Mouse (Mus musculus) thymus, postnatal 36 days (tissue): ENCODE measurements around the gene Bach2.

Experiments used
- DNase-seq, 2 experiments: peaks; one replicate each; pipeline ENCODE4 v3.0.0; 2022; ENCODE audit warnings: mixed read lengths in 2 of 2

Gene Bach2

DNA sequence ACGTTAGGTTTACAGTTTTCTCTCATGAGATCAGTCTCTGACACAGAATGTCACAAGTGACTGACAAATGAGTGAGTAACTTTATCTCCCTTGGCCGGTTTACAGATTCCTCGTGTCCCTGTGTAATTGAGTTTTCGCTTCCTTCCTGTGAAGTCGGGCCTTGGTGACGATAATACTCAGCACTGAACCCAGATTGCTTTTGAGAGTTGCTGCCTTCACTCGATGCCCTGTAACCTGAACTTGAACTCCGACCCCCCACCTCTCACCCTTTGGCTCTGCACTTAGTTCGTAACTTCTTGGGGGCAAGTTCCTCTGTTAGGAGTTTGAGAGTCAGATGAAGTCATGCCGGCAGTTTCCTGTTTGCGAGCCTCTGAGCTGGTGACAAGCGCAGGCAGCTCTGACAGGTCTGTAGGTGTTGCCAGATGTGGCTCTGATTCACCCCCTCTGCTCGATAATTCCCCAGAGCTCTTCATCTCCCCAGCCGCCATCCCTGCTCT lies 124.9 kb downstream of the Bach2 start:
- peak; percentile 58 to 66 for DNase-seq

DNA sequence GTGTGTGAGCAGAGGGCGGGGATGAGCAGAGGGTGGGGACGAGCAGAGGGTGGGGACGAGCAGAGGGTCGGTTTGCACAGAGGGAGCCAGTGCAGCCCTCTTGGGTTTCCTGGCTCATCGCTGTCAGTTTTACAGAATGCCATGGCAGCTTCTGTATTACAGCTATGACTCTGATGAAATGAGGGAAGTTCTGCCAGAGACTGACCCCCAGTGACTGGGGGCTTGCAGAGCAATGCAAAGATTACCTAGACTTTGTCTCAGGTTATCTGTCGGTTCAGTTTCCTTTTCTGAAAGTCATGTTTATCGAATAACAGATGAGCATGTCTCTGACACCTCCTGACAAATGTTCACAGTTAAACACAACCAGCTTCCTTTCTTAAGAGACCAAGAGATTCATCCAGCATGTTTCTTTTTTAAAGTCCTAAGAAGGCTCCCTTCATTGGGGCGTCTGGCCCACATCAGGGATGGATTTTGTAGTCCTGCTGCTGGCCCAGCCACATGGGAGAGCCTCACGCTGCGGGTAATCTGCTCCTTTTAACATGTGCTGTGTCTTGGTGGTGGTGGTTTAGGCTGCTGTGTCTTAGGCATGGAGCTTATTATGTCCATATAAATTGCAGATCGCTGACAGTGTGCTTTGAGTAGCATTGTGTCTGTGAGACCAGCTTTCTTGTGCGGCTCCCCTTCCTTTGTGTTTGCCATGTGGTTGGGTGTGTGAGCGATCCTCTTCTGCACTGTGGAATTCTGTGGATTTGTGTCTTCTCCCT lies 126.7 kb downstream of the Bach2 start:
- no peak for DNase-seq

DNA sequence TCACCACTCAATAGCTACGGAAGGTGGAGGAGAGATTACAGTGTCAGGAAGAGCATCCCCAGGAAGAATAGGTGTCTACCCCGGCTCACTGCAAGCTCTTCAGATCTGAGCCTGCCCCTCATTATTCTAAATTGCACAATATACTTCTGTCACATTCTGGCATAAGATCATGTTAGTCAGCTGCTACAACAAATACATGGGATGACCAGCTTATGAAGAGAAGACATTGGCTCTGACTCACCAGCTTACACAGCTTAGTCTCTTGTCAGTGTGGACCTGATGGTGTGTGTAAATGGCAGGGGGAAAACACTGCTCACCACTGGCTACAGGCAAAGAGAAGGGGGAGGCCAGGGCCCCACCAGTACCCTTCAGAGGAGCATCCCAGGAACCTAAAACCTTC lies 127.6 kb downstream of the Bach2 start:
- no peak for DNase-seq

DNA sequence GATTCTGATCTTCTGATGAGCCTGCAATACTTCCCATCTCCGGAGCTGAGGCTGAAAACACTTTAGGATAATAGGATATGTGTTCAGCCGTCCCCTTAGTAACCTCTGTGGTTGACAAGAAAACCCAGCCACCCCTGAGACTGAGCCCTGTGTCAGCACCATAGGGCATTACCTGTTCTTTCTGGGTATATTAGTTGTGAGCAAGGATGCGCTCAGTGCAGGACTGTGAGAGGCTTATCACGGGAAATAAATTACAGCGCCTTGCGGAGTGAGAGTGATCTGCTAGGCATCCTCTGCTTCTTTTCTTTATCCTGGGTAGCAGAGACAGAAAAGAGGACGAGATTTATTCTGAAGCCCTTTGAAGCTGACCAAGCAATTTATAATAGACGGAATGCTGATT lies 129.7 kb downstream of the Bach2 start:
- no peak for DNase-seq

DNA sequence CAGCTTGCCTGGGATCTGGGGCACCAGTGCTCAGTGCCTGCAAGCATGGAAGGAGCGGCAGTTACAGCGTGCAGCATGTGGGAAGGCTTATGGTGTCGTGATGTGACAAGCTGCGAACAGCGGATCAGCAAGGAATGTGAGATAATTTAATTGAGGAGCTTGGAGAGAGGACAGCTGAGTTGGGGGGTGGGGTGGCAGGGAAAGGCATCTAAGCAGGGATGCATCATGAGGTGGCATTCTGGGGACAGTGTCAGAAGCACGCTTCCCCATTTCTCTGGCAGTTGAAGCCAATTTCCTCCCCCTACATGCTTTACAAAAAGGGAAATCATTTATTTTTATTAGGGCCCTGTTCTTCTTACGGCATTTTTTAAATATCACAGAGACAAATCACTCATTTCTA lies 134.5 kb downstream of the Bach2 start:
- no peak for DNase-seq

DNA sequence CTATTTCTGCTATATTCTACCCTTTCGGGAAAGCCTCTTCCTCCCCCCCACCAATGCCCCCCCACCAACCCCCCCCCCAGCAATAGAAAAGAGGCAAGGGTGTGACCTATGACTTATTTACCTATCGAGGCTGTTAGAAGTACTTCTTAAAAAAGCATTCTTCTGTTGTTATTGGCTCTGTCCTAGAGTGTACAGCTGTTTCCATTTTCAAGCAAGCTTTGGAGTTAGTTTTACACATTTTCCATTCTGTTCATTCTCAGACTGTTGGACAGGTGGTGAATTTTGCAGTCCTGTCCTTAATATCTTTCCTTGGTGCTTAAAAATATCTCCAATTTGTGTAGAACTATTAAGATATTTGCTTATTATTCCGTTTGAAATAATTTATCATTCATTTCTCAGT lies 134.9 kb downstream of the Bach2 start:
- DNase-seq = no peak

DNA sequence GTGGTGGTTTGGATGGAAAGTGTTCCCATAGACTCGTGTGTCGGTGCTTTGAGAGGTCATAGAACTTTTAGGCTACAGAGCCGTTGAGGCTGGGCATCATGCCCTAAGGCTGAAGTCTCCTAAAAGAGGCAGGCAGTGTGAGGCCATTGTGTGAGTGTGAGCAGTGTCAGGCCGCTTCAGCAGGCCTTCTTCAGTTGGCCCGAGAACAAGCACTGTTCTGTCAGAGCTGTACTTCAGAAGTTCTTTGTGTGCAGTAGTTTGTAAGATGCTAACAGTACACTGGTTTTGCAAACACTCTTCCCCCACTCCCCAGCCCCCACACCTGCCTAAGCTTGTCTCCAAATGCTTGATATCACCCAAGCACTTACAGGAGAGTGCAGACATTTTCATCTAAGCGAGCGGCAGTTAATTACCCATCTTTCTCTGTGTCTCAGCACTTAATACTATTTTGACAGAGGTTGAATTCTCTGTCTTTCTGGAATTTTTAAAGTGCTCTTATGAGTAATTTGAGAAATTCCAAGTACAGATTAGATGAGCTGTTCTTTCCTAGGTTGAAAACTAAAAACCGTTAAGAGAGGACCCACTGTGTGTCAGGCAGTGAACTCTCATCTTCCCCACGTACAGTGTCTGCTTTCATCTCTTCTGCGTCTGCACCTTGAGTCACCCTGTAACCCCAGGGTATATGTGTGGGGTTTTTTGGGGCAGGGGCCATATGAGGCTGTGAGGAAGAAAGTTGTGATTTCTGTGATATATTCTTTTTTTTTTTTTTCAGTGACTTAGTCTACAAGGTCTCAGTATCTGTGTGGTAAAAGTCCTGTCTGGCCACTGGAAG lies 136.4 kb downstream of the Bach2 start:
- no peak for DNase-seq

DNA sequence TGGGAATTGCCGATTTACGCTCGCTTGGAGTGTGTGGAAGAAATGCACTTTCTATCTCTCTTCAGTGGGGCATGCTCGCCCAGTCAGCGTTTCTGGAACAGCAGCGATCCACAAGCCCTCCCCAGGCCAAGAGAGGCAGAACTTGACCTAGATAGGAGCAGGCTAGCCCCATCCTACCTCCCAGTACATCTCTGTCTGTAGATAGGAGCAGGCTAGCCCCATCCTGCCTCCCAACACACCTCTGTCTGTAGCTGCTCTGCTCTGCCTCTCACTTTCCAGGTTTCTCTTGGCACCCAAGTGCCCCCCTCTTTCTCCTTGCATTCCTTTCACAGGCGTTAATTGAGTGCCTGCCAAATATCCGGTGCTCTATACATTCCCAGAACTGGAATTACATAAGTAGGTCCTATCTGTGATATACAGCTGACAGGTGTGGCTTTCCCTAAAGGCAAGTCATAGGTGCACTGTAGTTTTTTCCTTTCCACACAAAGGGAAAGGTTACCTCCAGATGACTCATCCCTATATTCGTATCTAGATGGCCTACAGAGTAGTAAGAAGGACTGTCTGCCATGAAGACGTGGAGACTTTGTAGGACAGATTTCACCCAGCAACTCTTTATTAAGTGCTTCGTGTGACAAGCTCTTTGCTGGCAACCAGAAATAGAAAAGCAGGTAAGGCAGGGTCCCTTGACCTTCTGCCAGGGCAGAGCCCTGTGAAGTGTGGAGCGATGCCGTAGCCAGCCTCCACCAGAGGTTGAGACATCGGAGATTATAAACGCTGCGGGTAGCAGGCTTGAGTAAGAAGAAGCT lies 137.3 kb downstream of the Bach2 start:
- DNase-seq = no peak

DNA sequence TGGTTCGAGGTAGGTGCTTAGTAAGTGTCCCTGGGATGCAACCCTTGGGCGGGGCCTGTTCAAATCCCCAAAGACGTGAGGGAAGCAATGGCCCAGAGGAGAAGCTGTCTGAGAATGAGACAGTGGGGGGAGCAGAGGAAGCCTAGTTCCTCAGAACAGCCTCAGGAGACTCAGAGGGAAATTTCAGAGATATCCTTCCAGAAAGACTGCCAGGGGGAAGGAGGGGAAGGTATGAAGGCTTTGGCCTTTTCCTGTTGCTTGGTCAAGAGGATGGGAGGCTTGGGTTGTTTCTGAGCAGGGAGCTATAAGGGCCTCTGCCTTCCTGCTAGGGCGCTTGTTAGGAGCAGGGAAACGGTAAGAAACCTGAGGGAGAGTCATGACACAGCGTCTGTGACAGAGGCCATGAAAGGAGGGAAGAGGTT lies 137.9 kb downstream of the Bach2 start:
- DNase-seq = no peak

DNA sequence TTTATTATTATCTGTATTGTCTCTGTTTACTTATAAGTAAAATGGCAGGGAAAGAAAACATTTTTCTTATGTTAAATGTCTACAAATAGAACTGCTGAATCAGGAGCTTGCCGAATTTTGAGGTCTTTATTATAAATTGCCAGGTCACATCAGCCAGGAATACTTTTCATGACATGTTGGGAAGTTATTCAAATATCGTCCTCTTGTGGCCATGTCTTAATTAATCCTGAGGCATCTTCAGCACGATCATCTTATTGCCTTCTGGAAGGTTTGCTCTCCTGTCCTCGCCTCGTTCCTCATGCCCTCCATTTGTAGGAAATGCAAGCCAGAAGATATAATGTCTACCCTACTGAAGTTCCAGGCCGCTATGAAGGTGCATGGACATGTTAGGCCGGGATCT lies 140.5 kb downstream of the Bach2 start:
- DNase-seq = no peak

DNA sequence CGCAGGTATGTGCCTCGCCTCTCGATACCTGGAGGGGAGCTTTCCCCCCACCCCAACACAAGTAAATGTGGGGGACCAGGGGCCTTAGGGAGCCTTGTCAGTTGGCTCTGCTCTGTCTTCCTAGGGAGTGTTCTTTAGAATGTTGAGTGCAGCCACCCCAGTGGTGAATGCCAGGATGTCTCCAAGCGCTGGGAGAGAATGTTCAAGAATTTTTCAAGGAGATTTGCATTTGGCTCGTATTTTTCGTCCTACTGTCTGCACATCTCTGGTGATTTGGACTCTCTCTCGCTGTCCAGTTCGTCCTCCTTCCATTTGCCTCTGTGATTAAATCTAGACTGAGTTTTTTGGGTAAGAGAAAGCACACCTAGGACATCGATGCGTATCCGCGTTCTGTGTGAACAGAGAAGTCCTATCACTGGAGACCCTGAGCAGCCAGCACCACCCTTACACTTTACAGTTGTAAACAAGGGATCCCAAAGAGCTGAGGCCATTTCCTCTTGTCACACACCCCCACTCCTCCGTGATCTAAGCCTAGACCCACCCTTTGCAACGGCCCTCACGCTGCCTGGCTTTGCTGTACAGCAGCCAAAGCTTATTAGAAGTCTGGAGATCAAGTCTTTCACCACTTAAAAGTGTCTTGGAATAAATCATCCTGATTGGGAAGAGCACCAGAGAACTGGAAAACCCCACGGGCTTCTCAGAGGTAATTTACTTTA lies 143.2 kb downstream of the Bach2 start:
- DNase-seq = no peak

DNA sequence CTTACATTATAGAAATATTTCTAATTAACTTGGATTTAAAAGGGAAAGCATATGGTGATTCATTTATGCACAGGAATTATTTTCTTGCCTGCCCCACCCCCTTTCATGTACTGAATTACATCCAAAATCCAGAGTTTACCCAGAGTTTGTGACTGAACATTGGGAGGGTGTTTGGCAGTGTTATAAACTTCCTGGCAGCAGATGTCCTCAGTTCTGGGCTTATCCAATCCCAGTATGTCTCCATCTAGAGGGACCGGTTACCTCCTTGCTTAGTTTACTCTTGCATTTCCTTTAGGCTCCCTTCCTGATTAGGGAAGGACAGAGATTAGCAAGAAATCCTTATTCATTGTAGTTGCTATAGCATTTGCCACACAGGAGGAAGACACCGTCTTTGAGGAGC lies 146.5 kb downstream of the Bach2 start:
- DNase-seq = no peak

DNA sequence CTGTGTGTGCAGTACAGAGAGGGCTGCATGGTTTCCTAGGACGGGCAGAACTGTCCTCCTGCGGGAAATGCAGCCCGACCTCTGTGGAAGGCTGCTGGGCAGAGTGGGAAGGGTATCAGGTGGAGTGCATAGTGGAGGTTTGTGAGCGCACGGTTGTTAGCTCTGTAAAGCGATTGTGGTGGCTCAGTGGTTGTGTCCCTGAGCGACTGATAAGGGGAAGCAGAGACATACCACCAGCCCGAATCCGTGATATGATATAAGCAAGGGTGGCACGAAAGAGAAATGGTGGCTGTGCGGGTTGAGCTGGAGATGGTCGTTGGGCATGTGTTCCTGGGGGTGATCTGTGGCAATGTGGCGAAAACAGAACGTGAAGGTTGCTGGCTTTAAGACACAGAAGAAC lies 147.0 kb downstream of the Bach2 start:
- no peak for DNase-seq

DNA sequence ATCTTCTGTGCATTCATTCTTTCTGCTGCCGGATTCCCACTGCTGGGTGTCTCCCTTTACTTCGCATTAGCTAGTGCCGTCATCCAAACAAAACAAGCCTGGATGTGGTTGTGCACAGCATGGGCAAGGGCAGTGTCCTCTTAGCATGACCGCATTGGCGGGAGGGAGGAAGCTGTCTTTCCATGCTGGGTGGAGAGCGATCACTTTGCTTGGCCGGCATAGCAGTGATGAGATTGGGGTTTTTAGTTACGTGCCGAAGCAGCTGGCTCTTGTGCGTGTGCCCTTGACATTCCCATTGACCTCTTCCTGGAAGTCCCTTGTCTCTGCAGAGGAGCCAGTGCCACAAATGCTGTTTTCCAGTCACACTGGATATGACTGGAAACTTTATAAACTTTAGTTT lies 147.7 kb downstream of the Bach2 start:
- DNase-seq = no peak

DNA sequence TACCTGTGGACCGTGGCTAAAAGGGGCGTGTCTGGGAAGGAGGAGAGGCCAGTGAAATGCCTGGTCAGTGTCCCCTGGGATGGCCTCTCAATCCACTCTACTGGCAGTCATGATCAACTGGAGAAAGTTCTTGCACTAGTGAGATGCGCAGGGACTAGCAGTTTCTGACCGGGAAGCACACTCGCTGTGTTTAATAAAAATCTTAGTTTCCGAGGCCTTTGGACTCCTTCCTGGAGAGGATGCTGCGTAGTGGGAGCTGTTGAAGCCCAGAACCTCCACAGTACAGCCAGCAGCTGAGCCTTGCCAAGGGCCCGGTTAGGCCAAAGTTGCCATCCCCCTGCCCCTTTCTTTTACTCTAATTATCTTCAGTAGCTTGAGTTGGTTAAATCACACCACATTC lies 148.3 kb downstream of the Bach2 start:
- DNase-seq = no peak

DNA sequence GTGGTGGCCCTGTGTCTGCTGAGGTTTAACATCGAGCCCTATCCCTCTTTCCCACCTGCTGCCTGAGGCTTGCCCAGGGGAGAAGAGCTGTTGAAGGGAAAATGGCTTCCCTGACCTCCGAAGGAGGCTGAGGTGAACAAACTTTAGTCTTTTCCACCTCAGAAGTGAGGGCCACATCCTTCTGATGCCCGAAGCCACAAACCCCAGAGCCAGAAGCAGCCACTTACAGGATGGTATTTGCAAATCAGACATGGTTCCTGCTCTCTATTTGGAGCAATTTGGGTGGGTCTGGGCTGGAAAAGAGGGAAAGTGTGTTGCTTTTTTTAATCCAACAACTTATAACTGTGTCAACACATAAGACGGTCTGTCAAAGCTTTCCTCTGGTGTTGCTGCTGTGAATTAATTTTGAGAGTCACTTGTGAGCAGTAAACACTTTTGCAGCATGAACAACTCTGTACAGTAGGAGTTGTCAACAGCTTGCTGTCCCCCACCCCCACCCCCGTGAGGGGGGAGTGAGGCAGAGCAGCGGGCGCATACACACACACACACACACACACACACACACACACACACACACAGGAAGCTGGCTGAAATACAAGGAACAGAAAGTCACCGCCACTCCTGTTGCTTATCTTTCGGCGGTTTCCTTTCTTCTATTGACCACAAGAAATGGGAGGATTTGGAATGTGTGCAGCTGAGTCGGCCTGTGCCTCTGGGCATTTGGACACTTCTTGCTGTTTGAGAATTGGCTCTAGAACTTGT lies 149.1 kb downstream of the Bach2 start:
- peak; percentile 71 to 79 for DNase-seq

DNA sequence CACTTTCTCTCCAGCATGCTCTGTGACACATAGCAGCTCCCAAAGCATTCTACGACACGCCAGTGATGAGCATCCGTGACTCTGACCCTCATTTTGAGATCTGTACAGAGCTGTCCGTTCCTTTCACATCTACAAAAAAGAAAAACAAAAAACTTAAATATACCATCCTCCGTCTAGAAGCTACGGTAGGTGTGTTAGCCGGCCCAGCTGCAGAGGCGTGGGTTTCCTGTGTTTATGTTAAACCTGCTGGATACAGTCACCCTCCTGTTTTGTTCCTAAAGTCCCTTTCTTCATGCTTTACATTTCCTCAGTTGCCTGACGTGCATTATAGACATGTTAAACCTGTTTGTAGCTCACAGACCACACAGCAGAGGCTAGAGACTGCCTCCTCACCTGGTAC lies 150.0 kb downstream of the Bach2 start:
- DNase-seq = no peak

DNA sequence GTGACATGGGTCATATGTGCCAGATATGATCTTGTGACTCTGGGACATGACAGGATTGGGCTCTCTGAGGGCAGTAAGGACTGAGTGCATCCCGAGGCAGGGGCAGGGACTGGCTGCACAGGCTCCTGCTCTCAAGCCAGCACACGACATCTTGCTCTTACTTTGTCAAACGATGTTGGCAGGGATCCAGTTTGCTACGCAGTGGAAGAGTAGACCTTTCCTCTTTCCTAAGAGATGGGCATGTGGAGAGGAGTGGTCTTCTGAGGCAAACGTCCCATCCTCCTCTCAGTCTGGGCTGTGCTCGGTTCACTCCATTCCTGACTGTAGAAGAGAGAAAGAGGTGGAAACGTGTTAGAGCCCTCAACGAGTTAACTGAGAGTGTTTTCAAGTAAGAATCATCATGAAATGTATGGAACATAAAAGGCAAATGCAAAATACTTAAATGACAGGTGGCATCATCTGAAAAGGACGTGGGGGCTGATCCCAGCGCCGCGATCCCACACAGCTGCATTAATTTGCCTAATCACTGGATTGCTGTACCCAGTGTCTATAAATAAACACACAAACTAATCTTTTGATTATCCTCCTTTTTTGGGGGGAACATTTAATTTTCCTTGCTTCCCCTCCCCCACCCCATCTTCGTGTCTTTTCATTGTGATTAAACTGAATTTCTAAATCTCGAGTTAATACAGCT lies 150.7 kb downstream of the Bach2 start:
- no peak for DNase-seq

DNA sequence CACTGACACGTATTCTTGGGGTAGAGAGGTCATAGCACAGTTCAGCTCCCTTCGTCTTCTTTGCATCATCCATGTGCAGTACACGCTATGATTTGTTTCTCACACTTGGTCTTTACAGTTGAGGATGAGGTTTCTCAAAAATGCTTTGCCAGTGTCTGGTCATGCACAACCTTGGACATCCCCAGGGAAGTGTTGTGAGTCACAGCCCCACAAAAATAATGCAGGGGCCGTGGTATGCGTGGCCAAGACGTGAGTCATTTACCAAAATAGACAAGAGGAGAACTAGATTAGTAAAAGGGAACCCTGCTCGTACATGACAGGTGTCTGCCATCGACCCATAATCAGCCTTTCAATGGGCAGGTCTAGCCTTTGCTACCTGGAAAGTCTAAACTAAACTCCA lies 152.7 kb downstream of the Bach2 start:
- no peak for DNase-seq

DNA sequence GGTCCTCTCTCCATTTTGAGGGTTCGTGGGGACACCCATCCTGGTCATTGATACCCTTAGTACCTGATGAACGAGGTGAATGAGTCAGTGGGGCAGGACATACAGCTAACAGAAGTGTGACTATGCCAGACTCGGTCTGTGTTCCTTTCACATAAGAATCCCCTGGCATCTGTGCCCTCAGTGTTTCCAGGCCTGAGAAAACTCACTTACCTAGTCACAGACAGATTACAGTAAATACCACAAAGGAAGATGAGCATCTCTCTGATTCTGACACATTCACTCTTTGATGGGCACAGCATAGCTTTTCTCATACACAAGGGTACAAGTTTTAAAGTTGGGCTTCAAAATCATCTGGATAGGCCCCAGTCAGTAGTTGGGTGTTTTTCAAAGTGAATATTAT lies 154.6 kb downstream of the Bach2 start:
- DNase-seq = no peak

DNA sequence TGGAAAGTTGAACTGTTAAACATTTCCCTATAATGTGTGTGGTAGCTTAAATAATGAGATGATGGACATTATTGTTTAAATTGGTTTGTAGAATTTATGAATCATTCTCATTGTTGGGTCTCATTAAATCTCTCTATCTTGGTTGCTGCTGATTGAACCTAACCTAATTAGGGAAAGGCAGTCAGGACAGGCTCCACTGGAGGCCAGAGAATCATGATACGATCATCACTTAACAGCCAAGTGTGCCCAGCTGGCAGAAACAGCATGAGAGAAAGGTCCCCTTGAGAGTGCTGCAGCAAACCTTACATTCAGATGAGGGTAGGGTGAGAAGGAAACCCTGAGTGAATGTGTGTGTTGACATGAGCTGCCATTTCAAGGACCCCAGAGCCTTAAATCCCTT lies 155.3 kb downstream of the Bach2 start:
- DNase-seq = no peak
